Mouse (Mus musculus): ENCODE measurements around the gene Bicdl1. TPM values are rescaled to one million over a fixed set of nuclear protein-coding genes. Genes with fewer than 3 reads are reported as not detected.

The Bicdl1 gene
- polyA plus RNA-seq, 1 experiment, result 18.0 TPM

DNA sequence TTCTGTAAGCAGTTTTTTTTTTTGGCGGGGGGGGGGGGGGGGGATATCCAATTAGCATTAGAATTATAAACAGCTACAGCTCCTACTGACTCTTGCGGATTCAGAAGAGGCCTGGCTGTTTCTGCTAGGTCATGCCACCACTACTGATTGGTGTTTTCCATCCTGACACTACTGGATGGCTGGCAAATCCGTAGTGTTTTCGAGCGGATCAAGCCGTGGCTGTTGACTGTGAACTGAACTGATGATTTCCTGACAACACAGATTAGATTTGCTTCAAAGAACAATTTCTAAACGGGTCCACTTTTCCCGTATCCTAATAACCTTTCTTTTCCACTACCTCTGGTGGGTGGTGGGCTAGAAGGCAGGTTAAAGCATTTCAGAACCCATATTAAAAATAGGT, 16.9 kb upstream of the Bicdl1 start:
- WGBS, result 84% methylated on average over 8 of the region's 8 CpGs
- no peak for TF ChIP-seq CTCF (IDR thresholded peaks at IDR 0.05; ENCODE audit: extremely low read depth, insufficient read depth, insufficient read length, insufficient replicate concordance)
- no peak for TF ChIP-seq POLR2A (IDR thresholded peaks at IDR 0.05; ENCODE audit: low read depth, low read length)

DNA sequence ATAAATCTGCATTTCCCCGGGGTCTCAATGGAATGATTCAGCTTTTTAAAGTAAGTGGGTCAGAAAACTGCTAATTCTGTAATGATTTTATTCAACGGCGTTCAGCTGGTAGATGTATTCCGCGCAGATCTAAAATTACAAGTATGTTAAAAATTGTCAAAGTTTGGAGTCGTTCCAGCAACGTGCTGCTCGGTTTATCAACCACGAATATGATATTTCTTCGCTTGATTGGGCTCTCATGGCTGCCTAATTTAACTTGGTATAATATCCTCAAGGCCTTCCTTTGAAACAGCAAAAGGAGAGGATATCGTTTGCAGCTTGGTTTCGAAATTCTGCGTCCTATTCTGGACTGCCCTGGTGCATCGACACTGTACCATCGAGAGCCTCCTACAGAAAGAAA, 13.9 kb upstream of the Bicdl1 start:
- WGBS, result 56% methylated on average over 15 of the region's 15 CpGs

More for the DNA sequence above, 16.9 kb upstream of the Bicdl1 start:
- no peaks in the 10 kb centered on the region for H3K27me3 ChIP-seq (ENCODE audit: control insufficient read depth, insufficient read depth, low read length)
- DNase-seq (ENCODE audit: low read depth in 1 of 2, low spot score in 2 of 2), result no peak
- no peaks in the 10 kb centered on the region for H3K36me3 ChIP-seq (ENCODE audit: control insufficient read depth, insufficient read depth, low read length)
- H3K27ac ChIP-seq (ENCODE audit: insufficient read depth, low read length), result no peak overlapping the region
- no peak overlapping the region for H3K4me3 ChIP-seq (ENCODE audit: extremely low read depth, insufficient read depth, insufficient read length)
- peaks cover 2% of the 10 kb centered on the region; the same call in 1 of the 2 replicates for H3K4me1 ChIP-seq (ENCODE audit: control insufficient read depth, insufficient read depth, insufficient read length)

GRCm38 (mm10) chr5:115738032-115738431, 6.6 kb upstream of the Bicdl1 start:
- DNase-seq (ENCODE audit: low read depth in 1 of 2, low spot score in 2 of 2), result no peak
- TF ChIP-seq CTCF (IDR thresholded peaks at IDR 0.05; ENCODE audit: extremely low read depth, insufficient read depth, insufficient read length, insufficient replicate concordance) (no peak), POLR2A (IDR thresholded peaks at IDR 0.05; ENCODE audit: low read depth, low read length) (no peak)
- no peak overlapping the region for H3K27ac ChIP-seq (ENCODE audit: insufficient read depth, low read length)
- no peaks in the 10 kb centered on the region for H3K36me3 ChIP-seq (ENCODE audit: control insufficient read depth, insufficient read depth, low read length)
- WGBS, result 92% methylated on average over 5 of the region's 5 CpGs
- H3K27me3 ChIP-seq (ENCODE audit: control insufficient read depth, insufficient read depth, low read length), result no peaks in the 10 kb centered on the region
- no peak overlapping the region for H3K4me3 ChIP-seq (ENCODE audit: extremely low read depth, insufficient read depth, insufficient read length)
- H3K4me1 ChIP-seq (ENCODE audit: control insufficient read depth, insufficient read depth, insufficient read length), result no peaks in the 10 kb centered on the region

More for the DNA sequence above, 13.9 kb upstream of the Bicdl1 start:
- Histone ChIP-seq H3K4me1 (ENCODE audit: control insufficient read depth, insufficient read depth, insufficient read length) (no peaks in the 10 kb centered on the region), H3K36me3 (ENCODE audit: control insufficient read depth, insufficient read depth, low read length) (no peaks in the 10 kb centered on the region), H3K27me3 (ENCODE audit: control insufficient read depth, insufficient read depth, low read length) (no peaks in the 10 kb centered on the region), H3K4me3 (ENCODE audit: extremely low read depth, insufficient read depth, insufficient read length) (no peak overlapping the region), H3K27ac (ENCODE audit: insufficient read depth, low read length) (no peak overlapping the region)
- TF ChIP-seq POLR2A (IDR thresholded peaks at IDR 0.05; ENCODE audit: low read depth, low read length) (no peak), CTCF (IDR thresholded peaks at IDR 0.05; ENCODE audit: extremely low read depth, insufficient read depth, insufficient read length, insufficient replicate concordance) (no peak)
- DNase-seq (ENCODE audit: low read depth in 1 of 2, low spot score in 2 of 2), result no peak

GRCm38 (mm10) chr5:115734570-115734969, 3.1 kb upstream of the Bicdl1 start:
- no peak overlapping the region for H3K4me3 ChIP-seq (ENCODE audit: extremely low read depth, insufficient read depth, insufficient read length)
- DNase-seq (ENCODE audit: low read depth in 1 of 2, low spot score in 2 of 2), result no peak
- no peak for TF ChIP-seq CTCF (IDR thresholded peaks at IDR 0.05; ENCODE audit: extremely low read depth, insufficient read depth, insufficient read length, insufficient replicate concordance)
- TF ChIP-seq POLR2A (IDR thresholded peaks at IDR 0.05; ENCODE audit: low read depth, low read length), result no peak
- no peaks in the 10 kb centered on the region for H3K36me3 ChIP-seq (ENCODE audit: control insufficient read depth, insufficient read depth, low read length)
- H3K4me1 ChIP-seq (ENCODE audit: control insufficient read depth, insufficient read depth, insufficient read length), result peaks cover 11% of the 10 kb centered on the region
- 85% methylated on average over 2 of the region's 2 CpGs for WGBS
- no peak overlapping the region for H3K27ac ChIP-seq (ENCODE audit: insufficient read depth, low read length)
- peaks cover 7% of the 10 kb centered on the region; the same call in 1 of the 2 replicates for H3K27me3 ChIP-seq (ENCODE audit: control insufficient read depth, insufficient read depth, low read length)

DNA sequence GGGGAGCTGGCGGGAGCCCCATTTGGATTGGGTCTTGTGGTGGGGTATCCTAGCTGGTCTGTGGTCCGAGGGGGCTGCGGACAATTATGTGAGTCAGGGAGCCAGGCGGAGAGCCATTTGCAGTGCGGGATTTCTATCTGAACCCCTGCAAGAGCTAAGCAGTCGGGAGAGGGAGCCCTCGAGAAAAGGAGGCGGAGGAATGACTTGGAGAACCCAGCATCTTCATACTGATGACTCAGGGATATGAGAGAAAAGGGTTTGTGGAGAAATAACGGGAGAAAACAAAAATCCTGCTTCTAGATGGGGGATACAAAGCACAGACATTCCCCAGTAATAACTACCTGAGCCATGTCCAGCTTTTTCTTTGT, 1.4 kb upstream of the Bicdl1 start:
- peaks cover 7% of the 10 kb centered on the region; the same call in 1 of the 2 replicates for H3K27me3 ChIP-seq (ENCODE audit: control insufficient read depth, insufficient read depth, low read length)
- peak in 1 of 2 experiments; percentile 50 for DNase-seq (ENCODE audit: low read depth in 1 of 2, low spot score in 2 of 2)

GRCm38 (mm10) chr5:115732176-115732848, 891 bp upstream of the Bicdl1 start:
- Histone ChIP-seq H3K27ac (ENCODE audit: insufficient read depth, low read length) (peak overlapping the region; percentile 71), H3K4me3 (ENCODE audit: extremely low read depth, insufficient read depth, insufficient read length) (peak overlapping the region; percentile 72), H3K4me1 (ENCODE audit: control insufficient read depth, insufficient read depth, insufficient read length) (peaks cover 11% of the 10 kb centered on the region), H3K27me3 (ENCODE audit: control insufficient read depth, insufficient read depth, low read length) (peaks cover 7% of the 10 kb centered on the region; the same call in 1 of the 2 replicates), H3K36me3 (ENCODE audit: control insufficient read depth, insufficient read depth, low read length) (no peaks in the 10 kb centered on the region)
- TF ChIP-seq POLR2A (IDR thresholded peaks at IDR 0.05; ENCODE audit: low read depth, low read length) (no peak), CTCF (IDR thresholded peaks at IDR 0.05; ENCODE audit: extremely low read depth, insufficient read depth, insufficient read length, insufficient replicate concordance) (no peak)
- peak; percentile 86 to 87 for DNase-seq (ENCODE audit: low read depth in 1 of 2, low spot score in 2 of 2)
- under 1% methylated on average over 63 of the region's 91 CpGs for WGBS

More for the DNA sequence above, 1.4 kb upstream of the Bicdl1 start:
- Histone ChIP-seq H3K36me3 (ENCODE audit: control insufficient read depth, insufficient read depth, low read length) (no peaks in the 10 kb centered on the region), H3K4me3 (ENCODE audit: extremely low read depth, insufficient read depth, insufficient read length) (peak overlapping the region; percentile 72), H3K4me1 (ENCODE audit: control insufficient read depth, insufficient read depth, insufficient read length) (peaks cover 11% of the 10 kb centered on the region), H3K27ac (ENCODE audit: insufficient read depth, low read length) (peak overlapping the region; percentile 71)
- TF ChIP-seq CTCF (IDR thresholded peaks at IDR 0.05; ENCODE audit: extremely low read depth, insufficient read depth, insufficient read length, insufficient replicate concordance), result no peak
- TF ChIP-seq POLR2A (IDR thresholded peaks at IDR 0.05; ENCODE audit: low read depth, low read length), result no peak
- under 1% methylated on average over 9 of the region's 9 CpGs for WGBS

GRCm38 (mm10) chr5:115731732-115732175, 333 bp upstream of the Bicdl1 start:
- 3% methylated on average over 58 of the region's 72 CpGs for WGBS
- no peak for DNase-seq (ENCODE audit: low read depth in 1 of 2, low spot score in 2 of 2)
- peak overlapping the region; percentile 57; the same call in 1 of the 2 replicates for H3K27ac ChIP-seq (ENCODE audit: insufficient read depth, low read length)

More at GRCm38 (mm10) chr5:115731732-115732175, 333 bp upstream of the Bicdl1 start:
- Histone ChIP-seq H3K4me1 (ENCODE audit: control insufficient read depth, insufficient read depth, insufficient read length) (peaks cover 11% of the 10 kb centered on the region), H3K36me3 (ENCODE audit: control insufficient read depth, insufficient read depth, low read length) (no peaks in the 10 kb centered on the region), H3K27me3 (ENCODE audit: control insufficient read depth, insufficient read depth, low read length) (peaks cover 7% of the 10 kb centered on the region; the same call in 1 of the 2 replicates), H3K4me3 (ENCODE audit: extremely low read depth, insufficient read depth, insufficient read length) (peak overlapping the region; percentile 72)
- no peak for TF ChIP-seq CTCF (IDR thresholded peaks at IDR 0.05; ENCODE audit: extremely low read depth, insufficient read depth, insufficient read length, insufficient replicate concordance)
- TF ChIP-seq POLR2A (IDR thresholded peaks at IDR 0.05; ENCODE audit: low read depth, low read length), result no peak

All from spleen, adult 2 months (tissue).